Mouse (Mus musculus): Measurements from ENCODE around the gene Wdr17.

The Wdr17 gene

GRCm38 (mm10) chr8:54596940-54597339, 290.0 kb downstream of the Wdr17 start:
- no peak for DNase-seq

GRCm38 (mm10) chr8:54596051-54596450, 290.9 kb downstream of the Wdr17 start:
- DNase-seq, result no peak

DNA sequence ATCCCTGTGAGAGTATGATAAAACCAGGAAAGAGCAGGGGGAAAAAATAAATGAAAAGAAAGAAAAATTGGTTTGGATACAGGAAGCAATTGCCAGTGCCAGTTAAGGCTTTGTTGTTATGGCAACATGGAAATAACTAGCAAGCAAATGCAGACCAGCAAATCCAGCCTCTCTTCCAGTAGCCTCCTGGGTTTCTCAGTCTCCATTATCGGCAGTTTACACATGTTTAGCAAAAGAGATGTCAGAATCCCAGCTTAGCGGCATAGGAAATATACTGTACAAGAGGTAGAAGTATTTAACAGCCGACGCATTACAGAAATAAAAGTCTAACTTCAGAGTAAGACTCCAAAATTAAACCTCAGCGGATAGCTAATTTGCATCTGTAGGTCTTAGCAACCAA, 292.4 kb downstream of the Wdr17 start:
- no peak for DNase-seq

DNA sequence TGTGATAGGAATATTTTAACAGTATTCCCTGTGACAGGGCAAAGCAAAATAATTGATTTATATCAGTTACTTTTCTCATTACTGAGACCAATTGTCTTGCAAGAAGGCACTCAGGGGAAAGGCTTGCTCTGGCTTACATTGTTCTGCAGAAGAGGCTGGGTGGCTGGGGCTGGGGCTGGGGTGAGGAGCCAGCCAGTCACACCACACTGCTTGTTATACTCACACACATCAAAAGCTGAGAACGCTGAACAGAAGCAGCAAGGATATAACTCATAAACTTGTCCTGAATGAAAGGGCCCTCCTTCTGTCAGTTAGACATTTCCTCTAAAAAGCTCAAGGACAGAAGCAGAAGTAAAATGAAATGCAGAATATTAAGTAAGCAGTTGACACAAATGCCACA, 304.1 kb downstream of the Wdr17 start:
- DNase-seq, result no peak

- DNase-seq, result no peak
Measured at GRCm38 (mm10) chr8:54581436-54581835, 305.5 kb downstream of the Wdr17 start.

Measured in thymus, postnatal 36 days (tissue).